8 mouse cellular contexts compared by ENCODE assay signal in genomic region chr11:114446617-114447460, GRCm38 (mm10).
A peak's percentile ranks its signal among the peaks of the same experiment; 100 is the strongest.
DNase-seq lines count a peak whose midpoint lies in the region; ATAC-seq and TF ChIP-seq lines count a peak whose summit lies in the region.

No protein-coding gene starts in this region.

- peak overlapping the region; percentile 47; the same call in 1 of the 2 replicates for H3K4me3 ChIP-seq in kidney, adult 2 months (ENCODE audit: insufficient read depth, low read depth, low read length)
- peak overlapping the region; percentile 21 for H3K4me3 ChIP-seq in hindbrain, embryonic 12.5 days
- H3K4me3 ChIP-seq in liver, embryonic 14.5 days (ENCODE audit: insufficient read depth in 1 of 2, low read depth in 2 of 2, low read length in 2 of 2), result peak overlapping the region; percentile 48 to 63

- H3K27me3 ChIP-seq in kidney, adult 2 months (replicated peaks; ENCODE audit: control insufficient read depth, insufficient read depth, low read length), result no peaks in the 10 kb centered on the region
- peaks cover 7% of the 10 kb centered on the region for H3K27me3 ChIP-seq in hindbrain, embryonic 12.5 days
- H3K27me3 ChIP-seq in liver, embryonic 14.5 days (ENCODE audit: control insufficient read depth, insufficient read depth, low read length), result no peaks in the 10 kb centered on the region

- TF ChIP-seq POLR2A in kidney, adult 2 months (IDR thresholded peaks at IDR 0.05; ENCODE audit: low read depth, low read length), result no peak

- H3K9ac ChIP-seq in hindbrain, embryonic 12.5 days, result no peak overlapping the region
- peak overlapping the region; percentile 23 for H3K9ac ChIP-seq in liver, embryonic 14.5 days (replicated peaks)

- no peaks in the 10 kb centered on the region for H3K9me3 ChIP-seq in hindbrain, embryonic 12.5 days (replicated peaks)
- H3K9me3 ChIP-seq in liver, embryonic 14.5 days (ENCODE audit: control insufficient read depth, low read length), result no peaks in the 10 kb centered on the region

- no peak overlapping the region for H3K27ac ChIP-seq in kidney, adult 2 months (ENCODE audit: insufficient read depth, low read depth, low read length)
- peak overlapping the region; percentile 66 for H3K27ac ChIP-seq in hindbrain, embryonic 12.5 days
- peak overlapping the region; percentile 39; the same call in 1 of the 2 replicates for H3K27ac ChIP-seq in liver, embryonic 14.5 days

- TF ChIP-seq CTCF in kidney, adult 2 months (conservative IDR thresholded peaks at IDR 0.05; ENCODE audit: insufficient read depth, insufficient read length, low read depth, low read length), result no peak
- no peak for TF ChIP-seq CTCF in liver, embryonic 14.5 days (IDR thresholded peaks at IDR 0.05; ENCODE audit: low read depth)

- 8% methylated on average over 23 of the region's 23 CpGs for WGBS in kidney, adult 2 months
- WGBS in hindbrain, embryonic 12.5 days, result 9% methylated on average over 22 of the region's 23 CpGs
- WGBS in liver, embryonic 14.5 days (ENCODE audit: insufficient replicate concordance), result 3% methylated on average over 23 of the region's 23 CpGs

- peak; percentile 24 for DNase-seq in kidney, adult 2 months
- DNase-seq in kidney, adult 18-20 months, result no peak
- peak; percentile 30 to 49 (median 35) for DNase-seq in liver, embryonic 14.5 days (ENCODE audit: low read depth in 3 of 3, low spot score in 3 of 3)
- DNase-seq in neural tube, embryonic 10.5 days (ENCODE audit: extremely low spot score, low spot score), result peak; percentile 50
- DNase-seq in thymus, postnatal 10 days (ENCODE audit: low spot score in 2 of 2), result peak; percentile 4 to 16
- no peak for DNase-seq in right cerebral cortex, postnatal 4 days

- TF ChIP-seq EP300 in liver, embryonic 14.5 days (IDR thresholded peaks at IDR 0.05; ENCODE audit: low read depth), result 0 out of 2 replicates have a peak, but pooled peaks have one; percentile 9

- no peaks in the 10 kb centered on the region for H3K36me3 ChIP-seq in kidney, adult 2 months (ENCODE audit: control insufficient read depth, insufficient read depth, low read length)
- H3K36me3 ChIP-seq in hindbrain, embryonic 12.5 days, result no peaks in the 10 kb centered on the region
- no peaks in the 10 kb centered on the region for H3K36me3 ChIP-seq in liver, embryonic 14.5 days (replicated peaks; ENCODE audit: control insufficient read depth, insufficient read depth, low read depth)

- peak overlapping the region; percentile 51 for H3K4me2 ChIP-seq in hindbrain, embryonic 12.5 days (replicated peaks)
- H3K4me2 ChIP-seq in liver, embryonic 14.5 days (ENCODE audit: low read depth), result peak overlapping the region; percentile 71

- ATAC-seq in erythroid progenitor cell, adult 5-6 weeks (replicated peaks; ENCODE audit: low FRiP score, poor library complexity, severe bottlenecking), result peak; percentile 51; the same call in 1 of the 2 replicates
- ATAC-seq in hindbrain, embryonic 12.5 days (ENCODE audit: low FRiP score), result 0 out of 2 replicates have a peak, but pooled peaks have one; percentile 33
- peak; percentile 86 for ATAC-seq in liver, embryonic 14.5 days (ENCODE audit: insufficient read depth)

- no peaks in the 10 kb centered on the region; the same call in 1 of the 2 replicates for H3K4me1 ChIP-seq in kidney, adult 2 months (ENCODE audit: control insufficient read depth, insufficient read depth, low read length)
- peaks cover 39% of the 10 kb centered on the region for H3K4me1 ChIP-seq in hindbrain, embryonic 12.5 days
- H3K4me1 ChIP-seq in liver, embryonic 14.5 days (replicated peaks; ENCODE audit: control insufficient read depth in 2 of 2, insufficient read depth in 2 of 2, low read length in 1 of 2), result peaks cover 0 to 11% of the 10 kb centered on the region in 2 experiments; a peak in 2 of 4 replicates

Comparison
In these comparisons a context has a peak if more than half of its experiments do, and no peak if none do; other contexts are left out.
1. DNase-seq: peak in kidney, adult 2 months (single experiment), liver, embryonic 14.5 days (3 of 3), neural tube, embryonic 10.5 days (single experiment) and thymus, postnatal 10 days (2 of 2); none in kidney, adult 18-20 months (single experiment) and right cerebral cortex, postnatal 4 days (single experiment).
2. ATAC-seq: peak in every context shown above with its lines; median percentile 86 in liver, embryonic 14.5 days; 51 in erythroid progenitor cell, adult 5-6 weeks; 33 in hindbrain, embryonic 12.5 days.
3. Peak in every context shown above with its lines, with median percentiles within 50 percentile points of each other: H3K4me3 ChIP-seq.